Mouse (Mus musculus): Measurements from ENCODE around the gene Chd3.
"Not testable (repeated sequence)": the region's sequence is repeated elsewhere in the genome, so short reads cannot be mapped to it uniquely, and the experiment has no call there.

The Chd3 gene

DNA sequence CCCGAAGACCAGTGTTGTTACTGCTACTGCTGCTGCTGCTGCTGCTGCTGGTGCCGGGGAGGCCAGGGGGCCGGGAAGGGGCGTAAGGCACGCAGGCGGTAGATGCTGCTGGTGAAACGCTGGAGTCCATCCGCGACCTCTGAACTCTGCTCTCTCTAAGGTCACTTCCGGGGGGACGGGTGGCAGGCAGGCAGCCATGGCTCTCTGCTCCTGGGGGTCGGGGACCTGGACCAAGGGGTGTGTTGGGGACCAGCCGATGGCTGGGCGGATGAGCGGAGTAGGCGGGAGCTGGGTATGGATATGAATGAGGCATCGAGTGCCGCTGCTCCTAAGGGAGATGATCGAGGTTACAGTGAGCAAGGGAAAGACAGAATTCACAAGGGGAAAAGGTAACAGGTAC, 37.1 kb upstream of the Chd3 start:
- DNase-seq: no peak

DNA sequence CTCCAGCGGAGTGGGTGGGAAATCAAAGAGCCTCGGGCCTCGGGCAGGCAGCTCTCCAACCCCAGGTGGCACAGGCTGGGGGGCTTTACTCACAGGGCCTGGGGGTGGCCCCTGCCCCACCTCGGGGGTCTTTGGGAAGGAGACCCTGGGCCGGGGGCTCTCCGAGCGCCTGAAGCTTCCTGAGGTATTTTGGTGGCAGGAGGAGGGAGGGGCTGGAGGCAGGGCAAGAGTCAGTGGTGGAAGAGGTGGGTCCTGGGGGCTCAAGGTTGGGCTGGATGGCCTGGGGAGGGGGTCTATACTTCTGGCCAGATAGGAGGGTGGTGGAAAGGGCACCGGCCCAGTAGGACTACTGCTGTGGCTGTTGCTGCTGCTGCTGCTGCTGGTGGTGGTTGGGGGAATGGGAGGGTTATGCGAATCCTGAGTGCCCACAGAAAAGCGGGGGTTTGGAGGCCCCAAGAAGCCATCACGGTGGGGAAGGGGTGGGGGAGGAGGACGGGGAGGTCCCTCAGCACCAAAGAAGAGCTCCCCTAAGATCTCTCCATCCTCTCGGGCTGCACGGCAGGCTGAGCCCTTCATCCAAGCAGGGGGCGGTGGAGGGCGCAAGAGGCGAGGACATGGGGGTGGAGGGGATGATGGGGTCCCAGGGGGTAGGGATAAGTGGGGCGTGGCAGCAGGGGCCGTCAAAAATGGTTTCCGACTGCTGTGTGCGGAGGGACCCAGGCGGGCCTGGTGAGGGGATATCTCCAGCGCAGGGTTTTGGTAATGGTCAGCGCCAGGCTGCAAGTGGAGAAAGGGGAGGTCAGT, 36.4 kb upstream of the Chd3 start:
- no peak for DNase-seq

DNA sequence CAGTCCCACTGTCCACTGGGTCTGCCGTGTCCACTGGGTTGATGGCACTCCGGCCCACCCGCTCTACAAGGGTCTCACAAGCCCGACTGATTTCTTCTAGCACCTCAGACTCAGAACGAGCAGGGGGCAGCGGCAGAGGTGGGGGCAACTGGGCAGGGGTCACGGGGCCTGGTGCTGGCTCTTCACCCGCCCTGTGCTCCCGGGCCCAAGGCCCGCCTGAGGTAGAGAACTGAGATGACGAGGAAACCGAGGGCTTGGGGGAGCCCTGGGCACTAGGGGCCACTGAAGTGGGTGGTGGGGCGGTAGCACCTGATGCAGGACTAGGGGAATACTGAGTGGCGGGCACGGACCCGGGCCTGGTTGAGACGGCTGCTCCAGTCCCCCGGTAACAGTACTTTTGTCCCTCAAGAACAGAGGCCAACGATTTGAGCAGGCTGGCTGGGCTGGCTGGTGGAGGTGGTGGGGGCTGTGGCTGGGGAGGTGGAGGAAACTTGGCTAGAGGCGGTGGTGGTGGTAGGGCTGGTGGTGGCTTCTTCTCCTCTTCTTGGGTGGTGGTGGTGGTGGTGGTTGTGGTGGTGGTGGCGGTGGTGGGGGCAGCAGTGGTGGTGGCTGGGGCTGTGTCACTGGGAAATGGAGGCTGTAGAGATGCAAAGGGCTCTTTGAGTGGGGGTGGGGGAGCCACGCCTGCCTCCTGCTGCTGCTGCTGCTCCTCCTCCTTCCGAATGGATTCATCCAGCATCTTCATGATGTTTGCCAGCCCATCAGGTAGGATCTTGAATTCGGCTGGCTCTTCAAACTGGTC, 35.6 kb upstream of the Chd3 start:
- no peak for DNase-seq

DNA sequence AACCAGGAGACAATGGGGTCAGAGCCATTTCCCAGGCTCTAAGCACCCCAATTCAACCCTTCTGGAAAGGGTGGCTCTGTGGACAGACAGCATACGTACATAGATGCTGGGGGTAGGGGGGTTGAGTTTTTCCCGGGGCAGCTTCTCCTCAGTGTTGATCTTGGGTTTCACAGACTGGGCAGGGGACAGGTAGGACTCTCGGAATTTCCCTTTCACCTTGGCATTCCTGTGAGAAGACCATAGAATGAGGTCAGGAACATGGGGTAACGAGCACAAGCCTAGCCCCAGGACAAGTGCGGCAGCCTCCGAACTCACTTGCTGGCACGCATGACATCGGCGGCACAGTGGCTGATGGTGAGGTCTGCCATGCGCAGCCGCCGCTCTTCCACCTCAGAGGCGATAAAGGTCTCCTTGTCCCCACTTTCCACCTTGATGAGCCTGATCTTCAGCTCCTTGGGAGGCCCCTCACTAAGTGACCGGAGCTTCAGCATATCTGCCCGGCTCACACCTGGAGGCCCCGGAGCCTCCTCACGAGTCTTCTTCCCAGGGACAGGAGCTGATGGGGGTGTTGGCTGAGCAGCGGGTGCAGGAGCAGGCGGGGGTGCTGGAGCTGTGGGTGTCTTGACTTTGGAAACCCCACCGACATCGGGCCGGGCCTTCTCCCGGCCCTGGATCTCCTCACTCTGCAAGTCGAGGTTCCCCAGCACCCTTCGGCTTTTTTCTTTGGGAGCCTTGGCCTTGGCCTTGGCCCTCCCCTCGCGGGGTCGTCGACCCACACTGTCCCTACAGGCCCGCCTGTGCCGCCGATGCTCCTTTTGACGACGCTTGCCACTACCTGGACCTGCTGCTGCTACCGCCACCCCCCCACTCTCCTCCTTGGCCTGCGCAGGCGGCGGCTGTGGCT, 34.7 kb upstream of the Chd3 start:
- no peak for DNase-seq

- DNase-seq: no peak
Measured at GRCm38 (mm10) chr11:69401987-69402386, 32.8 kb upstream of the Chd3 start.

- peak; percentile 88 for DNase-seq
Measured at GRCm38 (mm10) chr11:69401210-69401637, 32.0 kb upstream of the Chd3 start.

- DNase-seq: no peak
Measured at GRCm38 (mm10) chr11:69400083-69400850, 31.1 kb upstream of the Chd3 start.

- no peak for DNase-seq
Measured at GRCm38 (mm10) chr11:69399201-69400082, 30.2 kb upstream of the Chd3 start.

DNA sequence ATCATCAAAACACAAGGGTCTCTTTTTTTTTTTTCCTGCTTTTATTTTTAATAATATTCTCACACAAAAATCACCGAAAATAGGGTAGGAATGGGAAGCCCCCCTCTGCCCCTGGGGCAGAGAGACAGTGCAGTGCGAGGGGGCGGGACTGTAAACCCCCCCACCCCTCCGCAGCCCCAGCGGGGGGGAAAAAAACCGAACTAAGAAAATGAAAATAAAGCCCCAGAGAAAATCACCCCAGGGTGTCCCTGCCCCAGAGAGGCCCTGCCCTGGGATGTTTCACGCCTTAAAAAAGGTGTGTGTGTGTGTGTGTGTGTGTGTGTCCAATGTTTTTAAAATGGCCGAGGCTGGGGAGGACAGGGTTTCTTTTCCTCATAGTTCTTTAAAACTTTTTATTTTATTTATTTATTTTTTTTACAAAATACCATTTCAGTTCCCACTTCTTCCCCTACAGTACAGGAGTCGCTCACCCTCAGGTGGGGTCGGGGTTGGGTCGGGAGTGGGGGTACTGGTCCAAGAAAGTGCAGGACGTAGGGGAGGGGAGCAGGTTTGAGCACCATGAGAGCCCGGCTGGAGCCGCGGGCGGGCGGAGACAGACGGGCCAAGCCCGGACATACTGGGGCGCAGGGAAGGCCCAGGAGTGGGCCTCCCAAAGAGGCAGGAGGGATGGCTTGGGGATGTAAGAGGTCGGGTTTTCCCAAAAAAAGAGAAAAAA, 29.4 kb upstream of the Chd3 start:
- no peak for DNase-seq

- DNase-seq: no peak
Measured at GRCm38 (mm10) chr11:69398059-69398458, 28.9 kb upstream of the Chd3 start, which contains the start of gene Tmem88. Gene Tmem88 (minus strand): TSS chr11:69398234.

DNA sequence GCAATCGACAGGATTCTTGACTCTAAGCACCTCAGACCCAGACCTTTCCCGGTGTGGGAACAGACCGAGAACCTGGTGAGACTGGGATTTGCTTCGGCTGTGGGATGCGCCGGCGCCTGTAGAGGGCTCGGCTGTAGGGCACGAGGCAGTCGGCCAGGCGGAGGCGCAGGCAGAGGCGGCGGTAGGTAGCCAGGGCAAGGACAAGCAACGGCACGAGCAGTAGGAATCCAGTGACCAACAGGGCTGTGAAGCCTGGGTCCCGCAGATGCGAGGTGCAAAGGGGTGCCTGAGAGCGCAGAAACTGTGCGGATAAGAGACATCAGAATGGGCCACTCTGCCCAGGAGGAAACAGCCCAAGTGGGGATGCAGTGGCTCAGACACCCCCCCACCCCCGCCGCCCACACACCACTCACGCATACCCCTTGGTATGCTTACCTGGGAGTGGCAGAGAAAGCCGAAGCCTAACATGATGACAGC, 28.4 kb upstream of the Chd3 start:
- DNase-seq: no peak

DNA sequence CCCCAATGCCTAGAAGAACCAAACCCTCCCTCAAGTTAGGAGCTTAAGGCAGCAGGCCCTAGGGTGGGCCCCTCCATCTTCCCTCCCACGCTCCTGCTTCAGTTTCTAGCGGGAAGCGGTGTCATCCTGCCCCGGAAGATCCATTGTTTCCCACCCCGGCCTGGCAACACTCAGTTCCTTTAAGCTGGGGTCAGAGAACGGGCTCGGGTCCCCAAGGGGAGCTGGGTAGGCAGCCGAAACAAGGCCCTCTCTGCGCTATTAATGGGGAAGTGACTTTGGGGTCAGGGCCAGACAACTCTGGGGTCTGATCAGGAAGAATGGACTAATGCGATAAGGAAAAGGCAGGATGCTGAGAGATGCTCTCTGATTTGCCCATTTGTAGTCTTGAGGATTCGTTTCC, 27.6 kb upstream of the Chd3 start:
- DNase-seq: no peak

- DNase-seq: peak; percentile 95
Measured at GRCm38 (mm10) chr11:69395634-69396373, 26.6 kb upstream of the Chd3 start.

- peak; percentile 90 for DNase-seq
Measured at GRCm38 (mm10) chr11:69395235-69395633, 26.0 kb upstream of the Chd3 start, which contains the start of the genes Naa38 and Cyb5d1. Gene Naa38 (plus strand): TSS chr11:69395487. Gene Cyb5d1 (minus strand): TSS chr11:69395631.

DNA sequence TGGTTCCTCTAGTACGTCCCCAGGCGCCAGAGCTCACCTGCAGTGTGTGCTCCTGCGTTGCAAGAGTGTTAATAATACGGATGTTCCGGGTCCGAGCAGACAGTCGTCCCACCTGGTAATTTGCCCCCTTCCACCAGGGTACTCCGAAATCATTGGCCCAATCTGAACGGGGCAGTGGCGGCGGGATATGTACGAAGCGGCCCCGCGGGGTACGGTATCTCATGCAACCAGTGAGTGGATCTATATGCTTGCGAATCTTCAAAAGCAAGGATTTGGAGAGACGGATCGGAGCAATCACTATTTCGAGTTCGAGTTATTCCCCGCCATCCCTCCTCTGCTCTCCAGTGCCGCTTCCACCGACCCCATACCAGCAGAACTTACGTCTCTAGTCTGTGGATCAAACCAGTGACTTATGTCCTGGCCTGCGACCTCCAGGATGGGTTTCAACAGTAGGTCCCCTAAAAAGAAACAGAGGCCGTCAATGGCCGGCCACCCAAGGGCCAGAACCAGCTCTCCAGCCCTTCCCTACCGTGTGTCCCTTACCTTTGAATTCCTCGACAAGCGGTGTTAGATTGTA, 25.5 kb upstream of the Chd3 start:
- DNase-seq: not testable (repeated sequence)

- no peak for DNase-seq
Measured at GRCm38 (mm10) chr11:69390400-69391034, 21.3 kb upstream of the Chd3 start.

DNA sequence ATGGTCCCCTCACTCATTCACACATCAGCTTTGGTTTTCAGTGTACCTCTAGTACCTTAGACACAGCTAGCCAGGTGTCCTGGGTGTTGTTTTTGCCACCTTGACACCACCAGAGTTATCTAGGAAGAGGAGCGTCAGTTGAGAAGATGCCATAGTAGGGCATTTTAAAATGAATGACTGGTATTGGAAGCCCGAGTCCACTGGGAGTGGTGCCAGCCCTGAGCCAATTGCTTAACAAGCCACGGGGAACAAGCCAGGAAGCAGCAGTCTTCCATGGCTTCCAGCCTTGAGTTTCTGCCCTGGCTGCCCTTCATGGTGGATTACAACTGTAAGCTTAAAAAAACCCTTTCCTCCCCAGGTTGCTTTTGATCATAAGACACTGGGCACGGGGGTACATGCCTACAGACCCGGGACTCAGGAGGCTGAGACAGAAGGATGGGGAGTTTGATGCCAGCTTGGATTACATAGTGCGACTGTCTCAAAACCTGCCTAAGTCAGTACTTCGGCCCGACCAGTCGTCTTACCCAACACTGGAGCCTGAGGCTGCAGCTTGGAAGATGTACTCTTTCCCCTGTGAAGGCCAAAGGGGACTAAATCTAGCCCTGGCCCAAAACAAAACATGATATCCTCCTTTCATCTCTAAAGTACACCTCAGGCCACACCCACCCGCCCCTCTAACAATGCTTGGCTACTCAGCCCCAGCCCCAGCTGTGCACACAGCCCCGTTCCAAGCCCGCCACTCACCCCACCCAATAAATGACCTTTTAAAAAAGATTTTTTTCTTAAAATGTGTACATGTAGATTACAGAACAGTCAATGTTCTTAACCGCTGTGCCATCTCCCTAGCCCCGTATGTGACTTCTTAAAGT, 20.6 kb upstream of the Chd3 start:
- no peak for DNase-seq
